Mouse (Mus musculus) thymus, adult 2 months (tissue): ENCODE measurements at regions not wholly inside any gene's neighbourhood (a gene's known extent, or its start where the extent isn't known, plus 50 kb on each side); places are given as distances from the start of the nearest gene placed in this dataset.

ENCODE experiments used
- CTCF ChIP-seq: fragments of 200-500 bp; IDR thresholded peaks from 2 replicates; pipeline ENCODE4 v1.5.1; 2012; ENCODE audit warnings: mild to moderate bottlenecking, control low read depth, low read length, moderate library complexity, borderline replicate concordance; ENCODE audit not compliant: control insufficient read depth, poor library complexity, insufficient read depth; ENCODE audit errors: extremely low read depth
- POLR2A ChIP-seq: fragments of 200-500 bp; IDR thresholded peaks from 2 replicates; pipeline ENCODE4 v1.6.1; 2012; ENCODE audit warnings: mild to moderate bottlenecking, low read length, control low read depth, moderate library complexity; ENCODE audit not compliant: control insufficient read depth, poor library complexity, insufficient read depth; ENCODE audit errors: extremely low read depth

DNA sequence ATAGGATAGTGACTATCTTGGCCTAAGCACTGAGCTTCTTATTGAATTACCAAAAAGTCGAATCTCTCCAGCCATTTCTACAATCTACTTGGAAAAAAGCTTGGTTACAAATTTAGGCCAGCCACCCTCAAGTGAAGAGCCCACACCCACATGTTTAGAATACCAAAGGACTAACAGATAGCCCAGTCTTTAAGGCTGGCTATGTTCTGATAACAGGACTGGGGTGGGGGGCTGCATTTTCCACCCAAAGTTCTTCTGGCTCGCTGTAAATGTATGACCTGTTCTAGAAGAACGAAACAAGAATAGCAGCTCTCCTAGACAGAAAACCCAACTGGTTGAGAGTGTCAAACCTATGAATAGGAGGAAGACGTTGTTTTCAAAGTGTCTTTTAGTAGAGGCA is 130.6 kb upstream of the Cited2 start:
- TF ChIP-seq POLR2A (no peak), CTCF (no peak)
